Mouse (Mus musculus): ENCODE measurements at regions not wholly inside any gene's neighbourhood (a gene's known extent, or its start where the extent isn't known, plus 50 kb on each side); places are given as distances from the start of the nearest gene placed in this dataset.
"Not testable (repeated sequence)": the region's sequence is repeated elsewhere in the genome, so short reads cannot be mapped to it uniquely, and the experiment has no call there.

DNA sequence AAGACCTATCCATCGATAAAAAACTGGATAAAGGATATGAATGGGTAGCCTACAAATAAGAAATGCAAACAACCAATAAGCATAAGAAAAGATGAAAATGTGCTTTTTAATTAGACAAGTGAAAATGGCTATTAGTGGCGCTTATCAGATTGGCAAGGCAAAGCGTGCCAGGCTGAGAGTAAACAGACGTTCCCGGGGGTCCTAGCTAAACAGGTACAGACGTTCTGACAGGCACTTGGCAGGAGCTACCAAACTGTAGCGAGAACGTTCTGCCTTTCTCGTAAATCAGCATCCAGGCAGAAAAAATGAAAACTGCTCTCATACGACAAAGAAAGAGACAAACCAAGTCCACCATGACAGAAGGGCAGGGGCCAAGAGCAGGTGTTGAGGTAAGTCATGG, 263.3 kb downstream of the Prex1 start:
- Histone ChIP-seq H3K4me3 (no peak overlapping the region), H3K27ac (no peak overlapping the region), H3K9me3 (replicated peaks) (no peaks in the 10 kb centered on the region), H3K27me3 (peaks cover 6% of the 10 kb centered on the region), H3K9ac (no peak overlapping the region), H3K4me1 (peaks cover 39% of the 10 kb centered on the region), H3K4me2 (no peak overlapping the region), H3K36me3 (ENCODE audit: poor library complexity, severe bottlenecking) (no peaks in the 10 kb centered on the region)
- 38% methylated on average over 10 of the region's 10 CpGs for WGBS
- peak; percentile 44; the same call in 1 of the 2 replicates for ATAC-seq

DNA sequence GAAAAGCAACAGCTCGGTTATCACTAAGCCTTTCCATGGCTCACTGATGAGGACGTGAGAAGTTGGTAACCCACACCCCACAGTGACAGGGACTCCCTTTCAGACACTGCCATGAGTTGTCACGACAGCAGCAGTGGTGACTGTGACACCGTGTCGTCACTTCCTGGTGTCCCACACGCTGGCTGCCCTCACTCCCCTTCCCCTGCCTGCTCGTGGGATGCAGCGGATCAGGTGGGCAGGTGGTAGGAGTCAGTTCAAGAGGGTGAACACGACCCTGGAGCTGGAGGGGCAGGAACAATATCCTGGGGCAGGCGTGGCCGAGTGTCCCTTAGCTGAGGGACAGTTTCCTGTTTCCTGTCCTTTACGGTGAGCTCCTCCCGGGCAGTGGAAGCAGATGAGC, 264.9 kb downstream of the Prex1 start:
- H3K27ac ChIP-seq = no peak overlapping the region
- no peaks in the 10 kb centered on the region for H3K9me3 ChIP-seq (replicated peaks)
- peaks cover 10% of the 10 kb centered on the region for H3K27me3 ChIP-seq
- no peak overlapping the region for H3K4me3 ChIP-seq
- no peak for ATAC-seq
- no peaks in the 10 kb centered on the region for H3K36me3 ChIP-seq (ENCODE audit: poor library complexity, severe bottlenecking)
- 69% methylated on average over 13 of the region's 13 CpGs for WGBS
- no peak overlapping the region for H3K9ac ChIP-seq
- H3K4me1 ChIP-seq = peaks cover 39% of the 10 kb centered on the region
- H3K4me2 ChIP-seq = no peak overlapping the region

DNA sequence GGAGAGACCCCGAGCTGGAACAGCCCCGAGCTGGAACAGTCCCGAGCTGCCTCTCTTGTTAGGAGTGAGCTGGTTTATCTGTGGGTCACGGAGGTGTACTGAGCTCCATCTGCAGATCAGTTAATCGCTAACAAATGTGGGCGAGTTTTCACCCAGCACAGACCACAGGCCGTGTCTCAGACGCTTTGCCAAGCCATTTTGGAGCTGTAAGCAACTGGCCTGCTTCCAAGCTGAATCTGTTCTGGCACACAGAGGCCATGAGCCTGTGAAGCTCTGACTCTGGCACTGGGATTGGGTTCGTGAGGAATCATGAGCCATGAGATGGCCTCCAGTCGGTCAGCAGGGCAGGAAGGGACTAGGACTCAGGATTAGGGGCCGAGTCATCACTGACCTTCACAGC, 265.5 kb downstream of the Prex1 start:
- 61% methylated on average over 11 of the region's 11 CpGs for WGBS
- H3K9ac ChIP-seq = no peak overlapping the region
- no peak overlapping the region for H3K27ac ChIP-seq
- H3K4me2 ChIP-seq = no peak overlapping the region
- peaks cover 12% of the 10 kb centered on the region for H3K27me3 ChIP-seq
- no peaks in the 10 kb centered on the region for H3K36me3 ChIP-seq (ENCODE audit: poor library complexity, severe bottlenecking)
- H3K9me3 ChIP-seq (replicated peaks) = no peaks in the 10 kb centered on the region
- peaks cover 41% of the 10 kb centered on the region for H3K4me1 ChIP-seq
- ATAC-seq = no peak
- no peak overlapping the region for H3K4me3 ChIP-seq

DNA sequence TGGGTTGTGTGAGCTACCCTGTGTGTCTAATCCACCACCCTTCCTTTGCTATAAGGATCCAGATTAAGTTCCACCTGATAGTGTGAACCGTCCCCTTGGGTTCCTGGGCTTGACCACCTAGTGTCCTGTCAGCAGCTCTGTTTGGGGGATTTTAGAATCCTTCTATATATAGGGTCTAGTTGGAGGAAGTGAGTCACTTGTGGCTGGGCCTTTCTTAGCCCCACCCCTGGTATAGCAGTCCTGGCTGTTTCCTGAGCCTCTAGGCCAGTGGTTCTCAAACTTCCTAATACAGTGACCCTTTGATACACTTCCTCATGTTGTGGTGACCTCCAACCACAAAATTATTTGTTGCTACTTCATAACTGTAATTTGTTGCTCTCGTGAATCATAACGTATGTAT, 267.1 kb downstream of the Prex1 start:
- Histone ChIP-seq H3K4me2 (no peak overlapping the region), H3K9me3 (replicated peaks) (no peaks in the 10 kb centered on the region), H3K27ac (no peak overlapping the region), H3K36me3 (ENCODE audit: poor library complexity, severe bottlenecking) (no peaks in the 10 kb centered on the region), H3K4me1 (peaks cover 45% of the 10 kb centered on the region), H3K27me3 (peaks cover 15% of the 10 kb centered on the region), H3K9ac (no peak overlapping the region), H3K4me3 (no peak overlapping the region)
- WGBS = 91% methylated on average over 3 of the region's 3 CpGs
- no peak for ATAC-seq

DNA sequence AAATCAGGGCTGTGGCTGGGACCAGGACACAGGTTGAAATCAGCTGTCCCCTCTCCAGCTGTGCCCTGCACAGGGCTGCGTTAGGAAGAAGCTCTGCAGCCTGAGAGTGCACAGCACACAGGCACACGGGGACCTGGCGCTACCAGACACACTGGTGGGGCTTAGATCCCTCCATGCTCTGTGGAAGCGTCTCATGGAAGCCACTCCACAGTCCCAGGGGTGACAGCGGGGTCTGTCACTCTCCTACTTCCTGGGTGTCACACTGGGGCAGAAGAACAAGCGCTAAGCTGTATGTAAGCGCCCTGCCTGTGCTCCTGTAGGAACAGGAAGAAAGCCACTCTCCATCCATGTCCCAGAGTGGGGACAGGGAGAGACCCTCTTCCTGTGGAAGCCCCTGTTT, 267.8 kb downstream of the Prex1 start:
- 65% methylated on average over 7 of the region's 7 CpGs for WGBS
- not testable (repeated sequence) for H3K36me3 ChIP-seq (ENCODE audit: poor library complexity, severe bottlenecking); H3K27ac ChIP-seq; ATAC-seq; H3K9ac ChIP-seq; H3K9me3 ChIP-seq (replicated peaks); H3K4me3 ChIP-seq; H3K4me2 ChIP-seq
- Histone ChIP-seq H3K4me1 (peaks cover 43% of the 10 kb centered on the region), H3K27me3 (peaks cover 15% of the 10 kb centered on the region)

DNA sequence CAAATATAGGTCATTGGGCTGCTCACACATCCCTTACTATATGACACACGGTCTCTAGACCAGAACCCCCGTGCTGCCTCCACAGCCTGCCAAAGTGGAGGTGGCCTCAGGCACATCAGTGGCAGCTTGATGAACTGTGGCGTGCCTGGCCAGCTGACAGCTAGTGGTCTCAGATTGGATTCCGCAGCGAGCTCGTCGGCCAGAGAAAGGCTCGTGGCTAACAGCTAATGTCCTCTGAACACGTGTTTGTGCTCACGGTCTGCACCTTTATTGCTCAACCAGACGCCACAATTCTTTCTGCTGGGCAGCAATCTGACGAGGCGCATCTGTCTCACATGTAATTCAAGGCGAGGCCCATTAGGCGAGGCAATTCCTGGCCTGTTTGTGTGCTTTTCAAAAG, 270.6 kb downstream of the Prex1 start:
- 31% methylated on average over 15 of the region's 15 CpGs for WGBS
- Histone ChIP-seq H3K9ac (no peak overlapping the region), H3K27me3 (peaks cover 20% of the 10 kb centered on the region), H3K4me2 (no peak overlapping the region), H3K4me1 (peaks cover 23% of the 10 kb centered on the region), H3K27ac (peak overlapping the region; percentile 16; the same call in 1 of the 2 replicates), H3K9me3 (replicated peaks) (no peaks in the 10 kb centered on the region), H3K4me3 (no peak overlapping the region), H3K36me3 (ENCODE audit: poor library complexity, severe bottlenecking) (no peaks in the 10 kb centered on the region)
- ATAC-seq = 0 out of 2 replicates have a peak, but pooled peaks have one; percentile 24

DNA sequence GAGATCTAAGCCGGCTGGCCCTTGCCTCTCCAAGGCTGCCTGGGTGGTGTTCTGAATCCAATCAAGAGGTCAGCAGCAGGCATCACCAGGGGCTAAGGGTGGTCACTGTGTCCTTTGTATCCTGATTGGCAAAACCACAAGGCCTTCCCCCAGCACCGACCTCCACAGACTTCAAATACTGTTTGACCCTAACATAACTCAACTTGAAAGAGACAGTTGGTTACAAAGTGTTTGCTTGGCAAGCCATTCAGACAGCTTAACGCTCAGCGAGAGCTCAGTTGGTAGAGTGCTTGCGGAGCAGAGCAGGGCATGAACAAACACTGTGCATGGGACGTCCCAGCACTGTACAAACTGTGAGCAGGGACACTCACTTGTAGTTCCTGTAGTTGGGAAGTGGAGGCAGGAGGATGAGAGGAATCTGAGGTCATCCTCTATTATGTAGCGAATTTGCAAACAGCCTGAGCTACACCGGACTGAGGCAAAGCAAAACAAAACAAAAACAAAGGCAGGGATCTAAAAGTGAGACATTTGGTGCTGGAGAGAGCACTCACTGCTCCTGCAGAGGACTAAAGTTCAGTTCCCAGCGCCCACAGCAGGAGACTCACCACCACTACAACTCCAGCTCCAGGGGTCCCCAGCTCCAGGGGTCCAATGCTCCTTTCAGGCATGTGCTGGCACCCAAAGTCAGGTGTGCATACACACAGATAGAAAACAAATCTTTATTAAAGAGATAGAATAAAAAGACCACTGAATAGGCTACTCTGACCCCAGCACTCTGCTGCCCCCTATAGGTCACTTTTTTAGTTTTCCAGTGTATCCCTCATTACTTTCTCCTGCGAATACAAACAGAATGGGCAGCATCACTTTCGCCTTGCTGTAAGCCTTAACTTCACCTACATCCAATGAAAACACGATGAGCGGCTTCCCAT, 273.5 kb downstream of the Prex1 start:
- Histone ChIP-seq H3K36me3 (ENCODE audit: poor library complexity, severe bottlenecking) (no peaks in the 10 kb centered on the region), H3K27ac (no peak overlapping the region)
- 63% methylated on average over 13 of the region's 13 CpGs for whole genome bisulfite sequencing

DNA sequence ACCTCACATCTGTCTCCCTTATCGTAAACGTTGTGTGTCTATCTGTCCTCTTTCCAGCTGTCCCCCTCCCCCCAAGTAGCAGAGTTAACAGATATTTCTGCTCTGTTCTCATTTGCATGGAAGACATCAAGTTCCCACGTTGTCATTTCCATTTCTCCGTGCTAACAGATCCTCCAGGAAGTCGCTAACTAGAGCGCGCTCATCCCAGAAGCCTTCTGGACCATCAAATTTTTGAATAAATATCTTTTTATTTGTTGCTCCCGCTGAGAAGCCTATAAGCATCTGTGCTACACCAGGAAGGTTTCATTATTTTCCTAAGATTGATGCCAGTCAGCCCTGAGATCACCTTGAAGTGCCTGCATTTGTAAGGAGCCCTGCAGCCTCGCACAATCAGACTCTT, 275.4 kb downstream of the Prex1 start:
- Histone ChIP-seq H3K4me3 (no peak overlapping the region), H3K27ac (peak overlapping the region; percentile 19; the same call in 1 of the 2 replicates), H3K9me3 (replicated peaks) (no peaks in the 10 kb centered on the region), H3K9ac (no peak overlapping the region), H3K4me1 (peaks cover 30% of the 10 kb centered on the region), H3K4me2 (no peak overlapping the region), H3K36me3 (ENCODE audit: poor library complexity, severe bottlenecking) (no peaks in the 10 kb centered on the region), H3K27me3 (peaks cover 16% of the 10 kb centered on the region)
- WGBS = 71% methylated on average over 9 of the region's 9 CpGs
- ATAC-seq = no peak

More for the DNA sequence above, 273.5 kb downstream of the Prex1 start:
- H3K4me2 ChIP-seq = no peak overlapping the region
- H3K9me3 ChIP-seq (replicated peaks) = no peaks in the 10 kb centered on the region
- no peak overlapping the region for H3K9ac ChIP-seq
- no peak for ATAC-seq
- peaks cover 16% of the 10 kb centered on the region for H3K4me1 ChIP-seq
- H3K4me3 ChIP-seq = no peak overlapping the region
- H3K27me3 ChIP-seq = peaks cover 22% of the 10 kb centered on the region

DNA sequence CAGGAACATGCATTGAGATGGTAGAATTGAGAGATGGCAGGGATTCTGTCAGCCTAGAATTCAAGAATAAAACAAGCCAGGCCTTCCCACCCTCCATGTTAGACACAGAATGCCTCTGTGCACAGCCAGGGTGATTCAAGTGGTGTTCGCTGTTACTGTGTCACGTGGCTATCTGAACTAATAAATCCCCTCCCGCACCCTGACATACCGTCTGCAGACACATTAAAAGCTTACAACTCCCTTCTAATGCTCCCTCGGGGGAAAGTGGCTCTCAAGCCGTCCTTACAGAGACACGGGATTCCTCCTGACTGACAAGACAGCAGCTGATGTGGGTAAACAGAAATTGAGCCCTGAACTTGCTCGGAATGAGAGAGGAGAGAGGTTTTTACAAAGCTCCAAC, 279.1 kb downstream of the Prex1 start:
- H3K4me2 ChIP-seq = no peak overlapping the region
- no peak overlapping the region for H3K9ac ChIP-seq
- ATAC-seq = no peak
- peaks cover 39% of the 10 kb centered on the region for H3K4me1 ChIP-seq
- H3K36me3 ChIP-seq (ENCODE audit: poor library complexity, severe bottlenecking) = no peaks in the 10 kb centered on the region
- H3K9me3 ChIP-seq (replicated peaks) = no peaks in the 10 kb centered on the region
- 58% methylated on average over 8 of the region's 8 CpGs for WGBS
- no peak overlapping the region for H3K4me3 ChIP-seq
- no peak overlapping the region for H3K27ac ChIP-seq
- peaks cover 21% of the 10 kb centered on the region for H3K27me3 ChIP-seq

DNA sequence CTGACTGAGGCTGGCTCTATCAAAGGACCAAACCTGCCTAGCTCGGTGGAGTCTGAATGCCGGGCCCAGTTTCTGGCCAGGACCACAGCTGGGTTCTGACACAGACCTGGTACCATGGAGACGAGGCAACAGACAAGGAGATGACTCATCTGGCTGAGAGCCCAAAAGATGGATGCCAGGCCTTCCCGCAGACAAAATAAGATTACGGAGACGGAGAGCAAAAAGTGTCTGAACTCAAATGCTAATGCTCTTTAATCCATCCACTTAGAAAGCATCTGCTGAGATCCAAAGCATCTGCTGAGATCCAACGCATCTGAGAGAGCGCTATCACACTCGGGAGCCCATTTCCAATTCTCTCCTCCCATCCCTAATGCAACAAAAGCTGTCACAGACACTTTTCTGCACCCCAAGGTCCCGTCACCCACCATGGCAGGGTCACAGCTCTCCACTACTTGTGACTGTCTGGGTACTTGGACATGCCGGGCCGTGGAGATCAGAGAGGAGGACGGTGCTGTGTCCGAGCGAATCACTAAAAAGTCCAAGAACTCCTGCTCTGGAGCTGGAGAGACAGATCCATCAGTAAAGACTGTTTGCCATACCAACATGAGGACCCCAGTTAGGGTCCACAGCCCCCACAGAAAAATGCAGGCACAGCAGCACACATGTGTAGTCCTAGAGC, 278.3 kb upstream of the Sulf2 start:
- no peak overlapping the region for H3K9ac ChIP-seq
- no peak overlapping the region for H3K4me3 ChIP-seq
- peaks cover 38% of the 10 kb centered on the region for H3K4me1 ChIP-seq
- ATAC-seq = peak; percentile 21; the same call in 1 of the 2 replicates
- H3K36me3 ChIP-seq (ENCODE audit: poor library complexity, severe bottlenecking) = no peaks in the 10 kb centered on the region
- H3K27ac ChIP-seq = peak overlapping the region; percentile 1; the same call in 1 of the 2 replicates
- H3K27me3 ChIP-seq = 0 out of 2 replicates have a peak, but pooled peaks cover 16% of the 10 kb centered on the region
- no peaks in the 10 kb centered on the region for H3K9me3 ChIP-seq (replicated peaks)
- 62% methylated on average over 15 of the region's 15 CpGs for WGBS
- no peak overlapping the region for H3K4me2 ChIP-seq

DNA sequence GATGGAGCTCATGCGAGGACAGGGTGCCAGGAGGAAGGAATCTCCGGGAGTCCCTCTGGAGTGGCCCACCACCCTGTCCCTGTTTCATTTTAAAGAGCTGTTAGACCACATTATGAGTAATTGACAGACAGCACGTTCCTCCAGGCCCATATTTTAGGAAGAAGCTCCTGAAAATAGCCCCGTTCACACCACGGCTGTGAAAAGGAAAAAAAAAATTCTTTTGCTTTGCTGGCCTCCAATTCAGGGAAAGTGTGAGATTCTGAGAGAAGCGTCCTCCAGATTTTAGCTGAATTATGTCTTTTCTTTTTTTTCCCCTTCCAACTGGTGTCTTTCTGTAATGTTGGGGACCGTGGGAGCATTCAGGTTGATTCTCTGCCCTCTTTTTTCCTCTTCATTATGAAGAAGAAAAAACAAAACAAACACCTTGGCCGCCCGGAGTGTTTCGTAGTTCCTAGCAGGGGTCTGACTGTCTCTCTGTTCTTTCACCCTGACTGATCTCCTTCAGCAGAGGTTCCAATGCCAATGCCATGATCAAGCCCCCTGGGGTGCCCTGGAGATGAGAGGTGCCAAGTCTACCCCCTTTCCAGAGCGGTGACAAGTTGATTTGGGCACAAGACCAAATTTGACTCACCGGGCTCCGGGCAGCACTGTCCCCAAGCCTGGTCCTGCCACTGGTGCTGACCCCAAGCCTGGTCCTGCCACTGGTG, 277.6 kb upstream of the Sulf2 start:
- no peak overlapping the region for H3K4me2 ChIP-seq
- ATAC-seq = no peak
- 72% methylated on average over 13 of the region's 13 CpGs for WGBS

DNA sequence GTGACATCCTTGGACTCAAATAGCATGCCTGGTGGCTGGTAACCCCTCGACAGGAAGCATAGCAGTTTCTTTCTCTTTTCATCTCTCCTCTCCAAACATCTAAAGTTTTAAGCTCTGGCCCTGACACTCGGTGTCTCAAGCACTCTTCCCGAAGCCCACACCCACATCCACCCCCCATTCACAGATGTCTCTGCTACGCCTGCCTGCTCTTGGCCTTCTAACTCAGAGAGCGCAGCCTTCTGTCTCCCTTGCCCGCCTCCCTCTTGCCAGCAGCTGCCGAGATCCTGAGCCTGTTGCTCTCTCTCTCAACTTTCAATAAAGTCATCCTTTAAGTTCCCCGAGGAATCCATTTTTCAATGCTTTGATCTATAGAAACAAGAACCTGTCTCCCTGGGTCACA, 277.1 kb upstream of the Sulf2 start:
- H3K27ac ChIP-seq = no peak overlapping the region
- no peaks in the 10 kb centered on the region for H3K9me3 ChIP-seq (replicated peaks)
- no peak overlapping the region for H3K9ac ChIP-seq
- H3K36me3 ChIP-seq (ENCODE audit: poor library complexity, severe bottlenecking) = no peaks in the 10 kb centered on the region
- no peak for ATAC-seq
- 72% methylated on average over 8 of the region's 8 CpGs for WGBS
- no peak overlapping the region for H3K4me2 ChIP-seq
- no peak overlapping the region for H3K4me3 ChIP-seq
- peaks cover 29% of the 10 kb centered on the region for H3K4me1 ChIP-seq
- peaks cover 25% of the 10 kb centered on the region for H3K27me3 ChIP-seq

More for the DNA sequence above, 277.6 kb upstream of the Sulf2 start:
- Histone ChIP-seq H3K27ac (peak overlapping the region; percentile 1; the same call in 1 of the 2 replicates), H3K9ac (no peak overlapping the region), H3K4me1 (peaks cover 31% of the 10 kb centered on the region), H3K27me3 (peaks cover 20% of the 10 kb centered on the region), H3K4me3 (no peak overlapping the region), H3K9me3 (replicated peaks) (no peaks in the 10 kb centered on the region), H3K36me3 (ENCODE audit: poor library complexity, severe bottlenecking) (no peaks in the 10 kb centered on the region)
